8 mouse cellular contexts compared by ENCODE assay signal in the genomic region with DNA sequence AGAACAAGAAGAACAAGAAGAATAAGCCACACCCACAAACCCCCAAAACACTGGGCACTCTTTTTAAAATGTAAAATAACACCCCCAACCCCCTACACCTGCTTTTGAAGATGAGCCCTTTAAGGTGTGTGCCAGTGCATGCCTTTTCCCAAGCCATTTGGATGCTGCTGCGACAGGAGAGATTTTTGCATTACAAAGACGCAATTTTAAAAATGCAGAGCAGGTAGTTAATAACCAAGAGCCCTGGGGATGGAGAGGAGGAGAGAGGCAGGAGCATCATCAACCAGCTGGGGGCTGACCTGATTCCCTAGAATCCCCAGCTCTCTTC. TPM values are rescaled to one million over a fixed set of nuclear protein-coding genes. Genes with fewer than 3 reads are reported as not detected.
DNase-seq lines count a peak whose midpoint lies in the region; ATAC-seq and TF ChIP-seq lines count a peak whose summit lies in the region.

TSS of gene Astn1 (plus strand) at position 310 of the 328 bp plus-strand sequence.

- H3K9ac ChIP-seq in lung, embryonic 14.5 days: peak within 1 kb of the TSS; percentile 34; the same call in 1 of the 2 replicates
- 0 out of 2 replicates have a peak within 1 kb of the TSS, but pooled peaks have one; percentile 14 for H3K9ac ChIP-seq in stomach, embryonic 14.5 days (replicated peaks; ENCODE audit: low read depth, low read length)

- intact Hi-C loops in left cerebral cortex, postnatal 25 days (cut with DNase I): loop anchor here (5.0 kb wide), 1 partner anchor 45 kb away; no protein-coding TSS in a partner anchor

- TF ChIP-seq CTCF in lung, embryonic 14.5 days (IDR thresholded peaks at IDR 0.05; ENCODE audit: low read depth): no peak

- H3K4me3 ChIP-seq in lung, embryonic 14.5 days (ENCODE audit: low read depth, low read length): peak within 1 kb of the TSS; percentile 34
- H3K4me3 ChIP-seq in stomach, embryonic 14.5 days (ENCODE audit: low read depth, low read length): peak within 1 kb of the TSS; percentile 32

- peak within 1 kb of the TSS; percentile 67 for H3K4me2 ChIP-seq in lung, embryonic 14.5 days
- H3K4me2 ChIP-seq in stomach, embryonic 14.5 days (replicated peaks; ENCODE audit: low read depth, low read length): peak within 1 kb of the TSS; percentile 51

- no peak within 1 kb of the TSS for H3K27ac ChIP-seq in lung, embryonic 14.5 days (ENCODE audit: low read depth)
- no peak within 1 kb of the TSS for H3K27ac ChIP-seq in stomach, embryonic 14.5 days (ENCODE audit: low read length)

- H3K27me3 ChIP-seq in lung, embryonic 14.5 days (ENCODE audit: insufficient read depth, low read length): peaks cover 24% of the 10 kb centered on the region
- H3K27me3 ChIP-seq in stomach, embryonic 14.5 days (ENCODE audit: control insufficient read depth, insufficient read depth, low read length): peaks cover 4% of the 10 kb centered on the region; the same call in 1 of the 2 replicates

- WGBS in lung, embryonic 14.5 days: 5% methylated on average over 2 of the region's 2 CpGs
- 0% methylated on average over 2 of the region's 2 CpGs for WGBS in stomach, embryonic 14.5 days

- no peak for DNase-seq in cerebellum, adult 11-12 months
- no peak for DNase-seq in lung, embryonic 14.5 days
- DNase-seq in lung, postnatal 25 days (ENCODE audit: low spot score): no peak
- no peak for DNase-seq in left cerebral cortex, postnatal 25 days (ENCODE audit: low spot score in 2 of 2)
- no peak for DNase-seq in spleen, adult 18-20 months

- H3K36me3 ChIP-seq in lung, embryonic 14.5 days (ENCODE audit: insufficient read depth): no peaks in the 10 kb centered on the region
- H3K36me3 ChIP-seq in stomach, embryonic 14.5 days (ENCODE audit: control insufficient read depth, insufficient read depth, low read length): no peaks in the 10 kb centered on the region

- H3K9me3 ChIP-seq in lung, embryonic 14.5 days (ENCODE audit: low read depth, low read length): no peaks in the 10 kb centered on the region
- no peaks in the 10 kb centered on the region for H3K9me3 ChIP-seq in stomach, embryonic 14.5 days (ENCODE audit: control insufficient read depth, low read depth, low read length)

- no peaks in the 10 kb centered on the region for H3K4me1 ChIP-seq in lung, embryonic 14.5 days (ENCODE audit: insufficient read depth)
- H3K4me1 ChIP-seq in stomach, embryonic 14.5 days (ENCODE audit: control insufficient read depth, insufficient read depth, low read length): no peaks in the 10 kb centered on the region

- ATAC-seq in cerebellum, adult (ENCODE audit: insufficient number of reproducible peaks, low FRiP score, low TSS enrichment): peak; percentile 38
- ATAC-seq in lung, embryonic 14.5 days (ENCODE audit: insufficient read depth): no peak
- ATAC-seq in stomach, embryonic 14.5 days (ENCODE audit: insufficient number of reproducible peaks, insufficient read depth, low FRiP score, low read depth): no peak; the same call in 1 of the 2 replicates
- no peak for ATAC-seq in erythroid progenitor cell, adult 5-6 weeks (replicated peaks; ENCODE audit: low FRiP score, poor library complexity, severe bottlenecking)

RNA-seq across cellular contexts. Expression of gene Astn1, which starts in this region (rescaled TPM):
- 0.36 and 0.89 TPM in 2 replicates for polyA plus RNA-seq in lung, embryonic 14.5 days (2014; fragmentation: Nextera tagmentation; extraction: Ambion mirVana)
- total RNA-seq in left cerebral cortex, postnatal 25 days (2021): 100 to 1,000 TPM; 187 to 191 TPM
- polyA plus RNA-seq in stomach, embryonic 14.5 days (2014; fragmentation: Nextera tagmentation; extraction: Ambion mirVana): 3.8 and 4.5 TPM in 2 replicates
- not detected in 2 replicates for total RNA-seq in erythroid progenitor cell, adult 5-6 weeks (2015; ENCODE audit: low replicate concordance)
- total RNA-seq in erythroid progenitor cell, adult 5-6 weeks (2017; ENCODE audit: low replicate concordance): not detected in 2 replicates

Comparison
In these comparisons a context has a peak if more than half of its experiments do, and no peak if none do; other contexts are left out.
1. RNA of gene Astn1 (total RNA-seq): 187 to 191 TPM in left cerebral cortex, postnatal 25 days; not detected in erythroid progenitor cell, adult 5-6 weeks; every median in the first group is over 100 times any median in the second.